Mouse (Mus musculus) testis, adult 2 months (tissue): ENCODE results near the gene Olfr512.

Experiments used
- CTCF ChIP-seq: fragments of 200-500 bp; IDR thresholded peaks from 2 replicates; pipeline ENCODE4 v1.5.1; 2012; ENCODE audit warnings: low read depth, mild to moderate bottlenecking, inconsistent platforms, low read length, moderate library complexity; ENCODE audit not compliant: control insufficient read depth, insufficient read depth, insufficient replicate concordance
- POLR2A ChIP-seq: fragments of 200-500 bp; IDR thresholded peaks from 2 replicates; pipeline ENCODE4 v1.6.1; 2012; ENCODE audit warnings: low read depth, mild to moderate bottlenecking, inconsistent platforms, low read length, moderate library complexity; ENCODE audit not compliant: control insufficient read depth

DNA sequence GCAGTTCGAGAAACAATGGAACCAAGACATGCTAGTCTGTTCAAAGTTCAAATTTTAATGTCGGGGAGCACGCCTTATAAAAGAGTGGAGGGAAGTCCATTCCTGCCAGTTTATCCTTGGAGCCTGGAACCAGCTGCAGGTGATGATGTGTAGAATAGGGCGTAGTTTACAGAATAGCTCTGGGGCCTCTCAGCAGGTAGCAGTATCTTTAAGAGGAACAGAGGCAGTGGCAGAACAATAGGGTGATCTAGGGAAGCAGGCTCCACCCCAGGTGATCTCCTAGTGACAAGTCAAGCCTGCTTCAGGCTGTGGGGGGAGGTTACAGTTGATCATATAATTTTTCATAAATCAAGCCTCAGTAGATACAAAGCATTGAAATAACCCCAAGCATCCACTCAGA is 34.2 kb upstream of the Olfr512 start:
- TF ChIP-seq CTCF: no peak
- no peak for TF ChIP-seq POLR2A
